Mouse (Mus musculus): ENCODE results near the gene Bcat1. TPM values are rescaled to one million over a fixed set of nuclear protein-coding genes. Genes with fewer than 3 reads are reported as not detected.

Bcat1 gene
- polyA plus RNA-seq, 1 experiment: 1.9 TPM

- H3K4me1 ChIP-seq (replicated peaks; ENCODE audit: control insufficient read depth, insufficient read depth, low read length): peaks cover 8% of the 10 kb centered on the region; the same call in 1 of the 2 replicates
- no peak overlapping the region for H3K4me3 ChIP-seq (ENCODE audit: control insufficient read depth, insufficient read depth, low read length)
- TF ChIP-seq POLR2A (IDR thresholded peaks at IDR 0.05; ENCODE audit: control insufficient read depth, extremely low read depth, insufficient read depth, low read length, poor library complexity): no peak
- no peak for TF ChIP-seq CTCF (IDR thresholded peaks at IDR 0.05; ENCODE audit: borderline replicate concordance, control insufficient read depth, extremely low read depth, insufficient read depth, low read length, poor library complexity)
- H3K36me3 ChIP-seq (ENCODE audit: control insufficient read depth, insufficient read depth, low read length): no peaks in the 10 kb centered on the region
- 89% methylated on average over 3 of the region's 3 CpGs for WGBS
- H3K27me3 ChIP-seq (ENCODE audit: control insufficient read depth, insufficient read depth, low read length): peaks cover 7% of the 10 kb centered on the region; the same call in 1 of the 2 replicates
- H3K27ac ChIP-seq (ENCODE audit: control insufficient read depth, insufficient read depth, low read length): no peak overlapping the region
- no peak for DNase-seq
Measured at GRCm38 (mm10) chr6:145050899-145051298, 25.1 kb downstream of the Bcat1 start.

GRCm38 (mm10) chr6:145048131-145048997, 27.6 kb downstream of the Bcat1 start:
- peak; percentile 3 for DNase-seq
- Histone ChIP-seq H3K4me1 (replicated peaks; ENCODE audit: control insufficient read depth, insufficient read depth, low read length) (peaks cover 13% of the 10 kb centered on the region; the same call in 1 of the 2 replicates), H3K36me3 (ENCODE audit: control insufficient read depth, insufficient read depth, low read length) (no peaks in the 10 kb centered on the region), H3K27me3 (ENCODE audit: control insufficient read depth, insufficient read depth, low read length) (peaks cover 7% of the 10 kb centered on the region; the same call in 1 of the 2 replicates), H3K27ac (ENCODE audit: control insufficient read depth, insufficient read depth, low read length) (no peak overlapping the region), H3K4me3 (ENCODE audit: control insufficient read depth, insufficient read depth, low read length) (no peak overlapping the region)
- 24% methylated on average over 64 of the region's 64 CpGs for WGBS
- no peak for TF ChIP-seq POLR2A (IDR thresholded peaks at IDR 0.05; ENCODE audit: control insufficient read depth, extremely low read depth, insufficient read depth, low read length, poor library complexity)
- TF ChIP-seq CTCF (IDR thresholded peaks at IDR 0.05; ENCODE audit: borderline replicate concordance, control insufficient read depth, extremely low read depth, insufficient read depth, low read length, poor library complexity): no peak

- whole genome bisulfite sequencing: 43% methylated on average over 15 of the region's 15 CpGs
- no peak for TF ChIP-seq CTCF (IDR thresholded peaks at IDR 0.05; ENCODE audit: borderline replicate concordance, control insufficient read depth, extremely low read depth, insufficient read depth, low read length, poor library complexity)
- TF ChIP-seq POLR2A (IDR thresholded peaks at IDR 0.05; ENCODE audit: control insufficient read depth, extremely low read depth, insufficient read depth, low read length, poor library complexity): no peak
- Histone ChIP-seq H3K4me3 (ENCODE audit: control insufficient read depth, insufficient read depth, low read length) (no peak overlapping the region), H3K36me3 (ENCODE audit: control insufficient read depth, insufficient read depth, low read length) (no peaks in the 10 kb centered on the region), H3K4me1 (replicated peaks; ENCODE audit: control insufficient read depth, insufficient read depth, low read length) (peaks cover 11% of the 10 kb centered on the region; the same call in 1 of the 2 replicates), H3K27me3 (ENCODE audit: control insufficient read depth, insufficient read depth, low read length) (peaks cover 7% of the 10 kb centered on the region; the same call in 1 of the 2 replicates), H3K27ac (ENCODE audit: control insufficient read depth, insufficient read depth, low read length) (no peak overlapping the region)
- no peak for DNase-seq
Measured at GRCm38 (mm10) chr6:145047445-145047857, 28.5 kb downstream of the Bcat1 start.

GRCm38 (mm10) chr6:145046266-145046890, 29.6 kb downstream of the Bcat1 start:
- TF ChIP-seq CTCF (IDR thresholded peaks at IDR 0.05; ENCODE audit: borderline replicate concordance, control insufficient read depth, extremely low read depth, insufficient read depth, low read length, poor library complexity) (no peak), POLR2A (IDR thresholded peaks at IDR 0.05; ENCODE audit: control insufficient read depth, extremely low read depth, insufficient read depth, low read length, poor library complexity) (no peak)
- H3K36me3 ChIP-seq (ENCODE audit: control insufficient read depth, insufficient read depth, low read length): no peaks in the 10 kb centered on the region
- peaks cover 11% of the 10 kb centered on the region; the same call in 1 of the 2 replicates for H3K4me1 ChIP-seq (replicated peaks; ENCODE audit: control insufficient read depth, insufficient read depth, low read length)
- H3K4me3 ChIP-seq (ENCODE audit: control insufficient read depth, insufficient read depth, low read length): no peak overlapping the region
- no peak overlapping the region for H3K27ac ChIP-seq (ENCODE audit: control insufficient read depth, insufficient read depth, low read length)
- WGBS: 91% methylated on average over 13 of the region's 13 CpGs
- H3K27me3 ChIP-seq (ENCODE audit: control insufficient read depth, insufficient read depth, low read length): peaks cover 7% of the 10 kb centered on the region; the same call in 1 of the 2 replicates
- no peak for DNase-seq

- DNase-seq: no peak
- no peak overlapping the region for H3K27ac ChIP-seq (ENCODE audit: control insufficient read depth, insufficient read depth, low read length)
- H3K4me3 ChIP-seq (ENCODE audit: control insufficient read depth, insufficient read depth, low read length): no peak overlapping the region
- 83% methylated on average over 20 of the region's 20 CpGs for WGBS
- TF ChIP-seq CTCF (IDR thresholded peaks at IDR 0.05; ENCODE audit: borderline replicate concordance, control insufficient read depth, extremely low read depth, insufficient read depth, low read length, poor library complexity): no peak
- TF ChIP-seq POLR2A (IDR thresholded peaks at IDR 0.05; ENCODE audit: control insufficient read depth, extremely low read depth, insufficient read depth, low read length, poor library complexity): no peak
- peaks cover 15% of the 10 kb centered on the region; the same call in 1 of the 2 replicates for H3K4me1 ChIP-seq (replicated peaks; ENCODE audit: control insufficient read depth, insufficient read depth, low read length)
- H3K36me3 ChIP-seq (ENCODE audit: control insufficient read depth, insufficient read depth, low read length): no peaks in the 10 kb centered on the region
- H3K27me3 ChIP-seq (ENCODE audit: control insufficient read depth, insufficient read depth, low read length): peaks cover 7% of the 10 kb centered on the region; the same call in 1 of the 2 replicates
Measured at GRCm38 (mm10) chr6:145044916-145045574, 30.9 kb downstream of the Bcat1 start.

- TF ChIP-seq POLR2A (IDR thresholded peaks at IDR 0.05; ENCODE audit: control insufficient read depth, extremely low read depth, insufficient read depth, low read length, poor library complexity) (no peak), CTCF (IDR thresholded peaks at IDR 0.05; ENCODE audit: borderline replicate concordance, control insufficient read depth, extremely low read depth, insufficient read depth, low read length, poor library complexity) (no peak)
- Histone ChIP-seq H3K36me3 (ENCODE audit: control insufficient read depth, insufficient read depth, low read length) (no peaks in the 10 kb centered on the region), H3K4me3 (ENCODE audit: control insufficient read depth, insufficient read depth, low read length) (no peak overlapping the region), H3K27ac (ENCODE audit: control insufficient read depth, insufficient read depth, low read length) (no peak overlapping the region), H3K4me1 (replicated peaks; ENCODE audit: control insufficient read depth, insufficient read depth, low read length) (0 out of 2 replicates have a peak, but pooled peaks cover 8% of the 10 kb centered on the region), H3K27me3 (ENCODE audit: control insufficient read depth, insufficient read depth, low read length) (no peaks in the 10 kb centered on the region)
- WGBS: 39% methylated on average over 7 of the region's 7 CpGs
- no peak for DNase-seq
Measured at GRCm38 (mm10) chr6:145040732-145041131, 35.3 kb downstream of the Bcat1 start.
